Mouse (Mus musculus): ENCODE data around the gene Elmo1. TPM values are rescaled to one million over a fixed set of nuclear protein-coding genes. Genes with fewer than 3 reads are reported as not detected.
"Not testable (repeated sequence)": the region's sequence is repeated elsewhere in the genome, so short reads cannot be mapped to it uniquely, and the experiment has no call there.

Elmo1 gene
- polyA plus RNA-seq, 1 experiment from 2014 or later = 45.9 TPM

DNA sequence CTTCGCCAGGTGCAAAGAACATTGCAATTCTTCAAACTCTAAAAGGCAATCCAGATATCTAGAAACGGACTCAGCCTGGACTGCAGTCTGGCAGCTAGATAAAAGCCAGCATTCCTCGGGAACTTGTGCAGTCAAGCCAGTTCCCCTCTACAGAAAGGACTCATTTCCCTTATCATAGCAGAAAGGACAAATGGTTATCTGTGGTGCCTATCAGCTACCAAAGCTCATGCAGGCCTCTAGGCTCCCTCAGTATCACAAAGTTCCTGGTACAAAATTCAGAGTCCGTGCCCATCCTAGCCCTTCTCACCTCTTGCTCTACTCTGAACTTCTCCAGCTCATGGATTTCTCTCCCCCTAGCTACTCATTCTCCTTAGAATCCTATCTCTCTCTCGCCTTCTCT lies 542.1 kb downstream of the Elmo1 start:
- 83% methylated on average over 5 of the region's 5 CpGs for WGBS
- Histone ChIP-seq H3K36me3 (no peaks in the 10 kb centered on the region), H3K9me3 (no peaks in the 10 kb centered on the region), H3K27ac (no peak overlapping the region), H3K4me1 (replicated peaks) (no peaks in the 10 kb centered on the region), H3K27me3 (no peaks in the 10 kb centered on the region), H3K9ac (no peak overlapping the region), H3K4me3 (no peak overlapping the region), H3K4me2 (no peak overlapping the region)
- ATAC-seq (ENCODE audit: low FRiP score) = no peak

DNA sequence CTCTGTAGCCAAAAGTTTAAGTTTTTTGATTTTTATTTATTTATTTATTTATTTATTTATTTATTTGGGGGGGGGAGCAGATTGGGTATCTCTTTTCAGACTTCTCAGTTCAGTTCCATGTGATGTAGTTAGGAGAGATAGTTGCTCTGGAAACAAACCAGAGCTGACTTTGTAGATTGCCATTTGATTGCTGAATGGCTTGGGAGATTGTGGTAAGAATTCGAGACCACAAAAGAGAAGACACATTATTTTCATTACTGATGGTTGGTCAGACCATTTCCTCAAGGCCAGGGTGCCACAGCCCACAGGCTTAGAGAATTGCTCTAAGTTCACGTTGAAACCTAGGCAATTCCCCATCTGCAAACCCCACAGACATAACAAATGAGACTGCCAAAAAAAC lies 544.3 kb downstream of the Elmo1 start:
- not testable (repeated sequence) for H3K27ac ChIP-seq; H3K4me3 ChIP-seq; H3K9me3 ChIP-seq; H3K36me3 ChIP-seq; H3K4me2 ChIP-seq; ATAC-seq (ENCODE audit: low FRiP score); H3K9ac ChIP-seq; H3K27me3 ChIP-seq; H3K4me1 ChIP-seq (replicated peaks)
- WGBS = 81% methylated on average over 2 of the region's 2 CpGs

DNA sequence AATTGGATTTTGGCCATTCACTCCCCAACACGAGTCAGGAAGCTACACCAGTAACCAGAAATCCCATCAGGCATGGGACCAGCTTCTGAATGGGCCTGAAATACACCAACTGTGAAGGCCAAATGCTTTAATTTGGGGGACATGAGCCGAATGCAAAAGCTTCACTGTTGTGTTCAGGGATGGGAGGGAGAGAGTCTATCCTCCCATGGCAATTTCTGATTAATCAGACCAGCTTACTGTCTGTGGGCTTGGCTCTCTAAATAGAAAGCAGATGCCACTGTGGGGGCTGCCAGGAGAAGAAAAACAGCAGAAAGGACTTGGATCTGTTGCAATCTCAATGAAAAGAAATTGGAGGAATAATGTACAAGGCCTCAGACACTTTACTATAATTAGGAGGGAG lies 545.2 kb downstream of the Elmo1 start:
- Histone ChIP-seq H3K36me3 (no peaks in the 10 kb centered on the region), H3K4me3 (no peak overlapping the region), H3K4me2 (no peak overlapping the region), H3K4me1 (replicated peaks) (no peaks in the 10 kb centered on the region), H3K27ac (no peak overlapping the region), H3K9ac (no peak overlapping the region), H3K9me3 (no peaks in the 10 kb centered on the region), H3K27me3 (no peaks in the 10 kb centered on the region)
- 64% methylated on average over 2 of the region's 2 CpGs for WGBS
- no peak for ATAC-seq (ENCODE audit: low FRiP score)

Data from hindbrain, embryonic 13.5 days (tissue).